Mouse (Mus musculus) liver, embryonic 14.5 days (tissue): ENCODE results near the gene Lyst.

ENCODE experiments used
- CTCF ChIP-seq: IDR thresholded peaks from 2 replicates; pipeline ENCODE4 v1.5.1; 2016; ENCODE audit warnings: antibody characterized with exemption, low read depth, control low read depth
- EP300 ChIP-seq: IDR thresholded peaks from 2 replicates; pipeline ENCODE4 v1.6.1; 2016; ENCODE audit warnings: antibody characterized with exemption, low read depth

DNA sequence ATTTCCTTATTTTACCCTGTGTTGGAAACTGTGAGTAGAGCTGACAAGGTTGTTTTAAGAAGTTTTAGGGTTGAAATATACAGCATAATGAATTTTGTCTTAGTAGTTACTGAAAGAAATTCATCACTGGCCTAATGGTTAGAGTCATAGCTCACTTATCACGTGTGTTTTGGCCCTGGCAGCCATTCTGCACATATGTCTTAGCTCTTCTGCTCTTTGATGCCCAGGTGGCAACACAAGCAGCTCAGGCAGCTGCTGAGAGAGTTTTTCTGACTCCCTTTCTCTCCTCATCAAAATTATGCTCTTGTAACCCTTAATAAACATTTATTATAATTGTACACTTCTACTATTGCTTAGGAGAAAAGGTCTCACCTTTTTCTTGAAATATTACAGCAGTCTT lies 18.1 kb downstream of the Lyst start:
- TF ChIP-seq EP300 (no peak), CTCF (no peak)
